Mouse (Mus musculus): Measurements from ENCODE around the gene 2410141K09Rik. TPM values are rescaled to one million over a fixed set of nuclear protein-coding genes. Genes with fewer than 3 reads are reported as not detected.
"Not testable (repeated sequence)": the region's sequence is repeated elsewhere in the genome, so short reads cannot be mapped to it uniquely, and the experiment has no call there.

Gene 2410141K09Rik
- not detected in 2 replicates for polyA plus RNA-seq (2015; fragmentation: Nextera tagmentation; extraction: Ambion mirVana)

DNA sequence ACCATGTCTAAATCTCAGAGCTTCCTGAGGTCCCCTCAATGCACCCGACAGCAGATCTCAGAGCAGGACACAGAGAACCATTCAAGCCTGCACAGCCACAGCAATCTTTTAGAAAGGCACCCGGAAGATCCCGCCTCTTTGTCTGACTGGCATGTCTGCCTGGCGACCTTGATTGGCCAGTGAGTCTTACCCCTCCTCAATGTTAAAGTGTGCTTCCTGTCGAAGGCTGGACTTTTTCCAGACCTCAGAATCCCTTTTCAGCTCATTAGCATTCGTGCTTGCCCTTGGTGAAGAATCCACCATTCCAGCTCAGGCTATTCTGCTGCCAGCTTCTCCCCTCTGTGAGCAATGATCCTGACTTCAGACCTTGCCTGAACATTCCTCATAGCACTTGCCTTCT is at the start of gene 2410141K09Rik:
TSS of gene 2410141K09Rik (minus strand) at position 101 of the 400 bp plus-strand sequence.
- H3K4me3 ChIP-seq (ENCODE audit: low read depth, low read length); H3K27me3 ChIP-seq (replicated peaks; ENCODE audit: control insufficient read depth, insufficient read depth, low read length); H3K27ac ChIP-seq (ENCODE audit: low read depth, low read length); H3K4me2 ChIP-seq (replicated peaks; ENCODE audit: low read depth); H3K9ac ChIP-seq (ENCODE audit: low read depth, low read length); H3K36me3 ChIP-seq (ENCODE audit: control insufficient read depth, insufficient read depth); ATAC-seq; H3K9me3 ChIP-seq (ENCODE audit: control insufficient read depth); H3K4me1 ChIP-seq (replicated peaks; ENCODE audit: control insufficient read depth, insufficient read depth, low read length): not testable (repeated sequence)
- no CpG with 5 or more reads among the region's 6 CpGs for WGBS

DNA sequence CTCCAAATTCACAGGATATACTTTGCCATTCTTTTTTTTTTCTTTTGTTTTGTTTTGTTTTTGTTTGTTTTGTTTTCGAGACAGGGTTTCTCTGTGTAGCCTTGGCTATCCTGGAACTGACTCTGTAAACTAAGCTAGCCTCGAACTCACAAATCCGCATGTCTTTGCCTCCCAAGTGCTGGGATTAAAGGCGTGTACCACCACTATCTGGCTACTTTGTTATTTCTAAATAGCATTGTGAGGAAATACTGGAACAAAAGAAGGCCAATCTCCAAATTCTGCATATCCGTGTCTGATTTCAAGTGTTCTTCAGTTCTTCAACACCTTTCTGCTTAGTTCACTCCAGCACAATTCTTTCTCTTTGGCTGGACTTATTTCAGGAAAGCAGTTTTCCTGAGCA is 14.1 kb downstream of the 2410141K09Rik start:
- not testable (repeated sequence) for H3K27me3 ChIP-seq (replicated peaks; ENCODE audit: control insufficient read depth, insufficient read depth, low read length); H3K36me3 ChIP-seq (ENCODE audit: control insufficient read depth, insufficient read depth); ATAC-seq; H3K9me3 ChIP-seq (ENCODE audit: control insufficient read depth); H3K27ac ChIP-seq (ENCODE audit: low read depth, low read length); H3K4me1 ChIP-seq (replicated peaks; ENCODE audit: control insufficient read depth, insufficient read depth, low read length); H3K4me2 ChIP-seq (replicated peaks; ENCODE audit: low read depth); H3K9ac ChIP-seq (ENCODE audit: low read depth, low read length); H3K4me3 ChIP-seq (ENCODE audit: low read depth, low read length)
- no CpG with 5 or more reads among the region's 5 CpGs for WGBS

DNA sequence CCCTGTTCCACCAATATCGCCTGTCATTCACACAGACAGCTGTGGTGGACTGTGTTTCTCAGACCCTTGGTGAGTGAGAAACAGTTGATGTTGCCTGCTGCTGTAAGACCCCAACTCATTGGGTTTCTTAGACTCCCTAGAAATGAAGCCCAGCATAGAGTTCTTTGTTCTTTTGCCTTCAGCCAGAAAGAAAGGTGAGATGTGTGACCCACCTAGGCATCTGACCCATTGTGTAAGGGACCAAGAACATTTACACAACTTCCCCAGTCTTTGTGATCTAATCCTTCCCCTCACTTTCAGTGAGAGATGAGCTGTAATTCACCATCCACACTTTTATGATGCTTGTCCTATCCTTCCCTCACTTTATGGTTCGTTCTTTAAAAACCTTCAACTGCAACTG is 26.0 kb downstream of the 2410141K09Rik start:
- not testable (repeated sequence) for H3K9me3 ChIP-seq (ENCODE audit: control insufficient read depth)

More for the DNA sequence above, 26.0 kb downstream of the 2410141K09Rik start:
- not testable (repeated sequence) for H3K27me3 ChIP-seq (replicated peaks; ENCODE audit: control insufficient read depth, insufficient read depth, low read length); H3K4me1 ChIP-seq (replicated peaks; ENCODE audit: control insufficient read depth, insufficient read depth, low read length); H3K4me3 ChIP-seq (ENCODE audit: low read depth, low read length); H3K4me2 ChIP-seq (replicated peaks; ENCODE audit: low read depth); H3K36me3 ChIP-seq (ENCODE audit: control insufficient read depth, insufficient read depth); ATAC-seq; H3K27ac ChIP-seq (ENCODE audit: low read depth, low read length); H3K9ac ChIP-seq (ENCODE audit: low read depth, low read length)
- no CpG with 5 or more reads among the region's 2 CpGs for WGBS

Other genes starting within 250 kb of the 2410141K09Rik start
- gene Gm10772, start 213.5 kb downstream of the 2410141K09Rik start, polyA plus RNA-seq (2015; fragmentation: Nextera tagmentation; extraction: Ambion mirVana), result not detected in 2 replicates

Data from intestine, postnatal 0 days (tissue).